Mouse (Mus musculus) liver, embryonic 13.5 days (tissue): ENCODE results near the gene Pcp4. TPM values are rescaled to one million over a fixed set of nuclear protein-coding genes. Genes with fewer than 3 reads are reported as not detected.

Source experiments
- ATAC-seq: fragments of 200-750 bp; cut with Nextera tagmentation; 2 replicates; pipeline ENCODE4 v1.8.0; 2017; ENCODE audit warnings: low read depth, mild to moderate bottlenecking, moderate number of reproducible peaks, moderate library complexity
- DNase-seq: peaks from one replicate; pipeline ENCODE4 v3.0.0; 2022
- H3K27ac ChIP-seq: fragments of 300-500 bp; sonication (generic); 2 replicates; pipeline ENCODE4 v1.5.1; 2015; ENCODE audit warnings: moderate library complexity, mild to moderate bottlenecking, inconsistent platforms
- H3K27me3 ChIP-seq: fragments of 300-500 bp; sonication (generic); 2 replicates; pipeline ENCODE4 v1.6.1; 2015; ENCODE audit warnings: mild to moderate bottlenecking, inconsistent platforms
- H3K36me3 ChIP-seq: fragments of 300-500 bp; sonication (generic); 2 replicates; pipeline ENCODE4 v1.6.1; 2015; ENCODE audit warnings: mild to moderate bottlenecking, inconsistent platforms
- H3K4me1 ChIP-seq: fragments of 300-500 bp; sonication (generic); replicated peaks from 2 replicates; pipeline ENCODE4 v1.6.1; 2015; ENCODE audit warnings: inconsistent platforms
- H3K4me2 ChIP-seq: fragments of 300-500 bp; sonication (generic); 2 replicates; pipeline ENCODE4 v1.6.1; 2015; ENCODE audit warnings: inconsistent platforms, mild to moderate bottlenecking, moderate library complexity
- H3K4me3 ChIP-seq: fragments of 300-500 bp; sonication (generic); replicated peaks from 2 replicates; pipeline ENCODE4 v1.5.1; 2015; ENCODE audit warnings: mild to moderate bottlenecking, inconsistent platforms
- H3K9ac ChIP-seq: fragments of 300-500 bp; sonication (generic); 2 replicates; pipeline ENCODE4 v1.6.1; 2015; ENCODE audit warnings: mild to moderate bottlenecking, inconsistent platforms
- H3K9me3 ChIP-seq: fragments of 300-500 bp; sonication (generic); replicated peaks from 2 replicates; pipeline ENCODE4 v1.6.1; 2016; ENCODE audit warnings: inconsistent platforms
- WGBS: fragments of 180-500 bp; shearing (Covaris S2); methylation state at CpG from one replicate; pipeline ENCODE4 v1.1.7; 2015; ENCODE audit not compliant: insufficient replicate concordance; 5-methylcytosine and 5-hydroxymethylcytosine counted together
- polyA plus RNA-seq: library from polyadenylated mRNA; unstranded; fragments of >200 nt; fragmentation: Nextera tagmentation; extraction: Ambion mirVana; gene quantifications from 2 replicates; pipeline ENCODE4 v1.2.1, GENCODE M21; 2015

The Pcp4 gene
- polyA plus RNA-seq, 1 experiment from 2014 or later = 0.60 TPM

DNA sequence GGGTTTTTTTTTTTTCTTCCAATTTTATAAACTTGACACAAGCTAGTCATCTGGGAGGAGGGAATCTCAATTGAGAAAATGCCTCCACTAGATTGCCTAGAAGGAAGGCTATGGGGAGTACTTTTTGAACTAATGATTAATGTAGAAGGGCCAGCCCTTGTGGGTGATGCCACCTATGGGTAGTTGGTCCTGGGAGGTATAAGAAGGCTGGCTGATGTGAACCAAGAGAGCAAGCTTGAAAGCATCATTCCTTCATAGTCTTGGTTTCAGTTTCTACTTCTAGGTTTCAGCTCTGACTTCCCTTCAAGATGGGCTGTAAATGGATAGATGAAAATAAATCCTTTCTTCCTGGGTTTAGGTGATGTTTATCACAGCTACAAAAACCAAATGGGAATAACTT, 13.3 kb upstream of the Pcp4 start:
- Histone ChIP-seq H3K27me3 (no peaks in the 10 kb centered on the region), H3K4me1 (no peaks in the 10 kb centered on the region), H3K4me2 (no peak overlapping the region), H3K4me3 (no peak overlapping the region), H3K9me3 (no peaks in the 10 kb centered on the region), H3K9ac (no peak overlapping the region), H3K27ac (no peak overlapping the region), H3K36me3 (no peaks in the 10 kb centered on the region)
- DNase-seq (no peak), ATAC-seq (no peak)

DNA sequence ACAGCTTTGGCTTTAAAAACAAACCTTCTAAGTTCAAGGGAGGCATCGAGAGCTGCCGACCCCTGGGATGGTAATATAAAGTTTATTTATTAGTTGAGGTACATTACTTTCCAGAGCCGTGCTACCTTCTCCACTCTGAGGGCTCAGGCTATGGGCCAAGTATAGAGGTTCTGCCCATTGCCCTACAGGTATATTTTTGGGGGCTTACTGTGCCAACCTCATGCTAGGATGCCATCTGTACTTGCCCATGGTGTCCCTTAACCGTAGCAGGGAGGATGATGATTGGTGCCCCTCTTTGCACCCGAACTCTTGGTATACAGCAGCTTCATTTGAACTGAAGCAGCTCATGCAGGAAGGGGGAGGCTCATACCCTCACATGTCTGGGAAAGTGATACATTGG, 9.8 kb upstream of the Pcp4 start:
- H3K36me3 ChIP-seq = no peaks in the 10 kb centered on the region
- no peak overlapping the region for H3K9ac ChIP-seq
- DNase-seq (no peak), ATAC-seq (no peak)
- H3K27ac ChIP-seq = no peak overlapping the region
- H3K4me1 ChIP-seq = no peaks in the 10 kb centered on the region
- no peaks in the 10 kb centered on the region for H3K27me3 ChIP-seq
- H3K4me3 ChIP-seq = no peak overlapping the region
- H3K4me2 ChIP-seq = no peak overlapping the region
- H3K9me3 ChIP-seq = no peaks in the 10 kb centered on the region
- 67% methylated on average over 5 of the region's 5 CpGs for whole genome bisulfite sequencing

DNA sequence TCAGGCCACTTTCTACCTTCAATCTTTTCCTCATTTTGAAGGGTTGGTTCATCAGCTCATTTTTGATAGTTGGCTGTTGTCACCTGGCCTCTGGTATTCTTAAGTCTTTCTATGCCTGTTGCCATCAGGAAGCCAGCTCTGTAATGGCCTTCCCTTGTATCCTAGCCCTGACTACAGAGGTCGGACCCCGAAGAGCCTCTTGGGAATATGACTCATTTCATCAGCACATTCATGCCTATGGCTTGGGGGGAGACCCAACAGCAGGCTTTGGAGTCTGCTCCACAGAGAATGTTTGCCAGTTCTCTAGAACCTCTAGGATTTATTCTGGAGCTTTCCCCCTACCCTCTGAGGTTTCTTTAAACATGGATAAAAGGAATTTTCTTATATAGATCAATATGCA, 8.1 kb upstream of the Pcp4 start:
- no peak for ATAC-seq

DNA sequence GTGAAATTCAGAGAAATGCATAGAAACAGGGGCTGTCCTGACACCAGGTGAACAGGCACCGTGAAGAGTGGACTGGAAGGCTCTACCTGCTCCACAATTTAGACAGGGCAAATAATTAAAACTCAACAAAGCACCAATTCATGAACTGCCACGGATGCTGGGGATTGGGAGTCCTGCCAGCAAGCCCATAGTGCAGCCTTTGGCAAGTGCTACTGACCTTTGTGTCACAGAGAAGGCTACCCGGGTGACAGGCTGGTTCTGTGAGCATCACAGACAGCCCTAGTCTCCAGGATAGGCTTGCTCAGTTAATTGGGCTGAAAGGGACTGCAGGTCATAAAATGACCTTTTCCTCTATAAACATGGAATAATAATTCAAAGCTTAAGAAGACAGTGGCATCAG, 6.6 kb upstream of the Pcp4 start:
- H3K9me3 ChIP-seq = no peaks in the 10 kb centered on the region
- ATAC-seq = no peak
- WGBS = 46% methylated on average over 3 of the region's 3 CpGs

More for the DNA sequence above, 8.1 kb upstream of the Pcp4 start:
- 53% methylated on average over 2 of the region's 2 CpGs for WGBS
- Histone ChIP-seq H3K9ac (no peak overlapping the region), H3K27me3 (no peaks in the 10 kb centered on the region), H3K27ac (no peak overlapping the region), H3K4me1 (no peaks in the 10 kb centered on the region), H3K4me3 (no peak overlapping the region), H3K9me3 (no peaks in the 10 kb centered on the region), H3K4me2 (no peak overlapping the region), H3K36me3 (no peaks in the 10 kb centered on the region)
- no peak for DNase-seq

DNA sequence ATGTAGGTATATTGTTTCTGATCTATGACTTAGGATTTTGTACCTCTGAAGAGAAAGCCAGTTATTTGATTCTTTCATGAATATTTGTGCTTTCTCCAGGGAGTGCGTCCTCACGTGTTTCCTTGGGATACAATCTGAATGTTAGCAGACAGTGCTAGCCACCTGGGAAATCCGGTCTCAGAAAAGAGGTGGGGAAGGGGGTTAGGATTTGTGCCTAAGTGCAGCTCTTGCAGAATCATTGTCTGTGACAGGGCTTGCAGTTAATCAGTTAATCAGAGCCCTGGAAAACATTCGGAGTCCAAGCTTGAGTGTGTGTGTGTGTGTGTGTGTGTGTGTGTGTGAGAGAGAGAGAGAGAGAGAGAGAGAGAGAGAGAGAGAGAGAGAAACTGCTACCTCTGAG, 605 bp downstream of the Pcp4 start:
- ATAC-seq (no peak), DNase-seq (no peak)
- Histone ChIP-seq H3K4me2 (no peak overlapping the region), H3K27ac (no peak overlapping the region), H3K9ac (no peak overlapping the region), H3K4me3 (no peak overlapping the region), H3K4me1 (no peaks in the 10 kb centered on the region), H3K27me3 (no peaks in the 10 kb centered on the region), H3K9me3 (no peaks in the 10 kb centered on the region), H3K36me3 (no peaks in the 10 kb centered on the region)
- WGBS = 51% methylated on average over 4 of the region's 4 CpGs

More for the DNA sequence above, 6.6 kb upstream of the Pcp4 start:
- H3K4me2 ChIP-seq = no peak overlapping the region
- H3K27me3 ChIP-seq = no peaks in the 10 kb centered on the region
- no peaks in the 10 kb centered on the region for H3K4me1 ChIP-seq
- no peaks in the 10 kb centered on the region for H3K36me3 ChIP-seq
- DNase-seq = no peak
- H3K27ac ChIP-seq = no peak overlapping the region
- no peak overlapping the region for H3K4me3 ChIP-seq
- no peak overlapping the region for H3K9ac ChIP-seq

DNA sequence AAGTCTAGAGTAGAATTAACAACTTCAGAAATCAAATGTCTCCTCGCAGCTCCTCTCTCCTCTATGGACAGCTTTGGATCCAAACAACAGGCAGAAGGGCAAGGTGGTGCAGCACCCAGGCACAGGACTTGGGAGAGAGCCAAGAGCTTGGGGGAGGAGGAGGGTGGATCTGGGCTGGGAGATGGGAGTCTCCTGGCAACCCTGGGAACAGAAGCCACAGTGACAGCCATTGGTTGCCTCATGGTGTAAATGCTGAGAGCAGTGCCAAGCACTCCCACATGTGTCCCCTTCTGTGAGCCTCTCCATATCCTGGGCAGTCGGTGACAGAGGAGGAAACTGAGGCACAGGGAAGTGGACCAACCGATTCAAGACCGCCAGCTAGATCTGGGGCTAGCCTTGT, 1.3 kb downstream of the Pcp4 start:
- no peak for ATAC-seq
- no peaks in the 10 kb centered on the region for H3K27me3 ChIP-seq
- no peak for DNase-seq
- H3K4me1 ChIP-seq = no peaks in the 10 kb centered on the region
- no peak overlapping the region for H3K4me2 ChIP-seq
- no peaks in the 10 kb centered on the region for H3K36me3 ChIP-seq
- no peak overlapping the region for H3K9ac ChIP-seq
- no peaks in the 10 kb centered on the region for H3K9me3 ChIP-seq
- WGBS = 68% methylated on average over 4 of the region's 4 CpGs
- no peak overlapping the region for H3K27ac ChIP-seq
- no peak overlapping the region for H3K4me3 ChIP-seq

DNA sequence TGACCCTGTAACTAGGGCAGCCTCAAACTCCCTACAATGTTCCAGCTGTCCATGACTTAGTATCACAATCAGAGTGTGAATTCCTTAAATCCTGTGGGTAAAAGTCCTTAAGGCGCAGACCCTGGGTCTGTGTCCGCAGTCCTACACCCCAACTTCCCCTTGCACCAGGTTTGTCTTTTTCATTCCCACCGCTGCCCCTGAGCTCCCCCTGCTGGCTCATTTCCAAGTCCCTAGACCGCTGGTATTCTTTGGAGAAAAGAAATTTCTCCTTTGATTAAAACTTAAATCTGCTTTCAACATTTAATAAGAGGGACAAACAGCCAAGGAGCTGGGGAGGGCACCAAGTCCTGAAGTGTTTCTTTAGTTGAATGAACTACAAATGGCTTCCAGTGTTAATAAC, 2.2 kb downstream of the Pcp4 start:
- Histone ChIP-seq H3K4me2 (no peak overlapping the region), H3K9me3 (no peaks in the 10 kb centered on the region), H3K4me1 (no peaks in the 10 kb centered on the region), H3K27ac (no peak overlapping the region), H3K4me3 (no peak overlapping the region), H3K27me3 (no peaks in the 10 kb centered on the region), H3K36me3 (no peaks in the 10 kb centered on the region), H3K9ac (no peak overlapping the region)
- WGBS = 19% methylated on average over 4 of the region's 4 CpGs
- ATAC-seq (no peak), DNase-seq (no peak)

DNA sequence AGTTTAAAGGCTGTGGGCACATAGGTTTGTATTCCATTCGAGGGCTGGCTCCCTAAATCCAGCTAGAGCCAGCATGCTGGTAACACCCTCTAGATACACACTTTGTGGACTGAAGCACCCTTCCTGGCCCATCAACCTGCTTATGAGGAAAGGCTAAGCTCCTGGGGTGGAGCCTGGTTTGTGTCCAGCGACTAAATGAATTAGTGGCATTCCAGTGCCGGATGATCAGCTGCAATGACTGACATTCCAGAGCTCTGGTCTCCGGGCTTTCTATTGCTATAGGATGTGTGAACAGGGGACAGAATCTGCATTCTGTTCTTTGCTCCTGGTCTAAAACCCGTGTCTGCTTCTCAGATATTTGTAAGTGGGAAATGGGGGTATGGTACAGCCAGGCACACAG, 5.0 kb downstream of the Pcp4 start:
- H3K27ac ChIP-seq = no peak overlapping the region
- H3K4me2 ChIP-seq = no peak overlapping the region
- ATAC-seq (no peak), DNase-seq (no peak)
- no peak overlapping the region for H3K4me3 ChIP-seq
- H3K9ac ChIP-seq = no peak overlapping the region
- no peaks in the 10 kb centered on the region for H3K4me1 ChIP-seq
- no peaks in the 10 kb centered on the region for H3K9me3 ChIP-seq
- H3K27me3 ChIP-seq = no peaks in the 10 kb centered on the region
- WGBS = 38% methylated on average over 5 of the region's 5 CpGs
- no peaks in the 10 kb centered on the region for H3K36me3 ChIP-seq

DNA sequence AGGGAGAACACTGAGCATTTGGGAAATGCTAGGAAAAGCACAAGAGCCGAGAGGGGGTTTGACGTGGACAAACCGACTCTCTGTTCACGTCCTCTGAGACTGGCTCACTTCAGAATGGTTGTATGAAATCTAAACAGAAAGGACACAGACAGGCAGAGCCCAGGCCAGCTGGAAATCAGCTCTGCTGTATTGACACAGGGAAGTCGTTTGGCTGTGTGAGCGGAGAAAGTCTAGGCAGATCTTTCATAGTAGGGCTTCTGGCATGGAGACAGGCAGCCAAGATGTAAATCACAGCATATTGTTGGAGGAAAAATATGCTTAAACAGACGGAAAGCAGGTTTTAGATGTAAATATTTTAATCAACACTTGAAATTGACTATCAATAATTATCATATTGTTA, 5.4 kb downstream of the Pcp4 start:
- Histone ChIP-seq H3K4me1 (no peaks in the 10 kb centered on the region), H3K4me3 (no peak overlapping the region), H3K36me3 (no peaks in the 10 kb centered on the region), H3K27me3 (no peaks in the 10 kb centered on the region), H3K4me2 (no peak overlapping the region), H3K27ac (no peak overlapping the region), H3K9me3 (no peaks in the 10 kb centered on the region), H3K9ac (no peak overlapping the region)
- ATAC-seq = no peak
- DNase-seq = no peak
- WGBS = 62% methylated on average over 7 of the region's 7 CpGs

DNA sequence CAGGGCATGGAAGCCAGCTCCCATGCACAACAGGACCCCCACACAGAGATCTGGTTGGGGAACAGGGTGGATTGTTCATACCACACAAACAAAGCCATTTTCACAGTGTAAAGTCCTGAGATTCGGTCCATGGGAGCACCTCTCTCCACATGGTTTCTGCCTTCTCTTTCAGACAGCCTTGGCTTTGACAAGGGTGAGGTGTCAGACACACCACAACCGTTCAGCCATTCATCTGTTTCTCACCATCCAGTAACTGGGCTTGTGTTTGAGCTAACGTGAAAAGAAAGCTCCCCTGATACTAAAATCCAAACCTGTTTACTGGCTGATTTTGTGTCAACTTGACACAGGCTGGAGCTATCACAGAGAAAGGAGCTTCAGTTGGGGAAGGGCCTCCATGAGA, 6.8 kb downstream of the Pcp4 start:
- no peak overlapping the region for H3K9ac ChIP-seq
- H3K4me3 ChIP-seq = no peak overlapping the region
- no peaks in the 10 kb centered on the region for H3K4me1 ChIP-seq
- ATAC-seq = no peak
- no peaks in the 10 kb centered on the region for H3K36me3 ChIP-seq
- H3K9me3 ChIP-seq = no peaks in the 10 kb centered on the region
- DNase-seq = no peak
- H3K4me2 ChIP-seq = no peak overlapping the region
- 62% methylated on average over 3 of the region's 3 CpGs for WGBS
- H3K27ac ChIP-seq = no peak overlapping the region
- H3K27me3 ChIP-seq = no peaks in the 10 kb centered on the region

DNA sequence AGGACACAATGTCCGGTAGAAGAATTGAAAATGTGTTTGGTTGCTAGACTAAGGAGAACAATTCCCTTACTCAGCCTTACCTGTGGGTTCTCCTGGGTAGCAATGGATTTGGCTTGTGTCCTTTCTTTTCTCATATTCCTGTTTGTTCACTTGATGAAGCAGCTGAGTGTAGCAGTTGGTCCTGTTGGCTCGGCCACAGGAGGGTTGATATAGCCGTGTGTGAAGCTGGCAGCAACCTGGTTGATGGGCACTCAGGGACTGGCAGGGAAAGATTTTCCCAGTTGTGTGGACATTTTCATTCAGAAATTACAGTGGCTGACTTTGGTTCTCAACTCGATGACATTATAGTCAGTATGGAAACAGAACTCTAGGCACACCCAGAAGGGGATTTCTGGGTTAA, 14.4 kb downstream of the Pcp4 start:
- Histone ChIP-seq H3K4me3 (no peak overlapping the region), H3K36me3 (no peaks in the 10 kb centered on the region), H3K4me2 (no peak overlapping the region), H3K27ac (no peak overlapping the region), H3K9me3 (no peaks in the 10 kb centered on the region), H3K4me1 (no peaks in the 10 kb centered on the region), H3K27me3 (no peaks in the 10 kb centered on the region), H3K9ac (no peak overlapping the region)
- 73% methylated on average over 4 of the region's 4 CpGs for WGBS
- DNase-seq = no peak
- ATAC-seq = no peak

DNA sequence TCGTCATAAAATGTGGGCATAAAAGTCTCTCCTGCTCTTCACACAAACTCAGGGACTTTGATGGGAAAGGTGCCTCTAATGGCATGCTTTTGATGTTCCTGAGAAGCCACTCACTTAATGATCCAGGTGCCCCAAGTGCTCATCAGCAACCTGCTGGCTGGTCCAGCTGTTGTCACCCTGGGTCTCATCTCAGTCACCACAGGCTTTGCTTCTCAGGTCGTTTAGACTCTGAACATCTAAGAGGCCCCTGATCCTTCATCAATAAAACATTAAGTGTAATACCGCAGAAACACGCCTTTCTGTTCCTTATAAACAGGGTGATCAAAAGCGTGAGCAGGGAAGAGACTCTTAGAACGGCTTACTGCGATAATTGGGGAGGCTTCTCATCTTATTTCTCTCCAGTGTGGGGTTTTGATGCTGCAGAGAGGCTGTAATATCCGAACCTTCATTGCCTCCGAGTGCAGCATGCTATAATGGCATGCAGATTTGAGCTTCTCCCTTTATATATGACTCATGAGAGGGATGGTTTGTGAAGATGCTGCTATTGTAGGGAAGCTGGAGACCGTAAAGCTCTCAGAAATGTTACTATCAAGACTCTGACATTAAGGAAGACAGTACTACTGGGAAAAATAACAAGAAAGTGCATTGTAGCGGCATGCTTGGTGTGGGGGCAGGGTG, 19.7 kb downstream of the Pcp4 start:
- H3K4me1 ChIP-seq = no peaks in the 10 kb centered on the region
- 61% methylated on average over 11 of the region's 11 CpGs for WGBS
- DNase-seq (no peak), ATAC-seq (no peak)
- H3K27me3 ChIP-seq = no peaks in the 10 kb centered on the region
- H3K9me3 ChIP-seq = no peaks in the 10 kb centered on the region
- H3K9ac ChIP-seq = no peak overlapping the region
- no peaks in the 10 kb centered on the region for H3K36me3 ChIP-seq
- H3K4me2 ChIP-seq = no peak overlapping the region
- H3K4me3 ChIP-seq = no peak overlapping the region
- no peak overlapping the region for H3K27ac ChIP-seq
